Mouse (Mus musculus): Measurements from ENCODE around the gene Rac2.

DNA sequence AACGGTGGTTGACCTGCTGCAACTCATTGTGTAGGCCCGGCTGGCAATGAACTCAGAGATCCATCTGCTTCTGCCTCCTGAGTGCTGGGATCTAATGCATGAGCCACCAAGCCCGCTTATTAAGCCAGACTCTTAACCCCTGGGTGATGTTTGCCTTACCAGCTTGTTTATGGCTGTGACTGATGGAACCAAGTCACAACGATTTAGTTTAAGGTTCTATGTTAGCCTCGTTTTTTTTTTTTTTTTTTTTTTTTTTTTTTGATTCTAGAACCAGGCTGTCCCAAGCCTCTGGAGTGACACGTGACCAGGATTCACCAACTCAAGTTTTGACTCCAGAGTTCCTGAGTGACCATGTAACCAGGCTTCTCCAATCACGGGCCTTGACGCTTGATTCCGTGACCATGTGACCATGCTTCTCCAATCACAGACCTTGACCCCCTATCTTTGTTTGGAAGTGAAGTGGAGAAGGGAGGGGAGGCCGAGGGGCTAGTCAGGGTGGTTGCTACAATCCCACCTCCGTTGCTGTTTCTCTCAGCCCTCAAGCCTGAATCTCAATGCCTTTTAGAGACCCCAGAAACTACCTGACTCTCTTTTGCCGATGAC lies 63.2 kb downstream of the Rac2 start:
- TF ChIP-seq CTCF (IDR thresholded peaks at IDR 0.05; ENCODE audit: insufficient read depth, low read depth, low read length) = no peak
- TF ChIP-seq POLR2A (IDR thresholded peaks at IDR 0.05; ENCODE audit: insufficient read depth, low read depth, low read length) = no peak
